Mouse (Mus musculus): ENCODE data around the gene Nrbf2.

The Nrbf2 gene

GRCm38 (mm10) chr10:67291087-67291486 lies 6.0 kb upstream of the Nrbf2 start:
- DNase-seq: no peak

DNA sequence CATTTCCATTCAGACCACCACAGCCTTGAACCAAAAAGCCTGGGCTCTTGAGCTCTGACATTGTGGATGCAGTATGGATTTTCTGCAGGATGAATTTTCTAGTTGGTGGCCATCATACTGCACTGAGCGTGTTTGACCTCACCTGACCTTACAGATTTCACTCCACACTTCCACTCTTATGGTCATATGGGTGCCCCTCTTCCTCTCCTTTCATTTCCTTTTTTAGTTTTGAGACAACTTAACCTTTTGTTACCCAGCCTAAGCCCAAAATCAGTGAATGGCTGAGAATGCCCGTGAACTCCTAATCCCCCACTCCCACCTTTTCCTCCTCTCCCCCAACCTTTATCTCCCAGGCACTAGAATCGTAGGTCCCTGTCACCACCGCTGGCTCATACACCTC lies 5.5 kb upstream of the Nrbf2 start:
- no peak for DNase-seq

- DNase-seq: peak; percentile 68
These were observed 2.8 kb upstream of the Nrbf2 start for GRCm38 (mm10) chr10:67287877-67288276.

DNA sequence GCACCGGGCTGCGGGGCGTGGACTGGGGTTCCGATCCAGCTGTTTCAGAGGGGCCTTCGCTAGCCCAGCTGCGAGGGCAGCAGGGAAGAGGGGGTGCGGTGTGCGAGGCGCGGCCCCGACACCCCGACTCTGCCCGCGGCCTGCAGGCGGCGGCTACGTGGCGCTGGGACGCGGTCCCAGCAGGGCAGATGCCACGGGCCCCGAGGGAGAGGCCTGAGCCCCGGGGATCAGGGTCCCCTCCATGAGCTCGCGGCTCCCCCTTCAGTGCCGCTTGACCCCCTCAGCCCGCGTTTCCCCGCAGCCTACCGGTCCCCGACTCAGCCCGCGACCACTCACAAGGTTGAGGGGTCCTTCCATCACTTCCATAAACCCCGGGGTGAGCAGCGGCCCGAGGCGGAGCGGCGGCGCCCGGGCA lies 337 bp downstream of the Nrbf2 start:
- no peak for DNase-seq

DNA sequence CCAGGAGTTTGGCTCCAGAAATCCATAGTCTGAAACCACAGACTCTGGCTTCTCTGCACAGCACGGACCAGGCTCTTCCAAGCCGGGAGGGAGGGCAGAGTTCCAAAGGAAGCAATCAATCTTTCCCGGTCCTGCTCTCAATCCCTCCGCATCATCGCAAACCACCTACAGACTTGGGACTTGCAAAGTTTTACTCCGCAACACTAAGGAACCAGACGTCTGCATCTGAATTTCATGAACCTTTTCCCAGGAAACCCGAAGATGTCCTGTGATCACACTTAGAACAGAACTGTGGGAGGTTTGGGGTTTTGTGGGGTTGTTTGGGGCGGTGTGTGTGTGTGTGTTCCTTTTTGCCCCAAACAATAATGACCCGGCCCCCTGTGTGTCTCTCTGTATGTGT lies 794 bp downstream of the Nrbf2 start:
- DNase-seq: no peak

- no peak for DNase-seq
These were observed 1.6 kb downstream of the Nrbf2 start for GRCm38 (mm10) chr10:67283516-67283915.

DNA sequence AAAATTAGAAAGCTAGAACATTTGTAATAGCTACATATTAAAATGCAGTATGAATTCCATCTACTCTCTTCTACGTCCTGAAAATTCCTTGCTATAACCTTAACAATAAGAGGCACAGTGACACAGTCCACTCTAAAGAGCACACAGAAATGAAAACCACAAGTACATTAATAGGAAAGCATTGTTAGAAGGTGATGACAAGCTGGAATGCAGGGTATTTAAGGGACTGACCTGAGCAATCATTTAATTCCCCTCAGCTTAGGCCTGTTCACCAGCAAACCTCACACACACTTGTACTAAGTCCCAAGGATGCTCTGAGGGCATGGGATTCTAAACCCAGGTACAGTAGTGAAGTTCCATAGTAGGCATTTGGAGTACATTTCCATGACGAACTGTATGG lies 2.6 kb downstream of the Nrbf2 start:
- no peak for DNase-seq

DNA sequence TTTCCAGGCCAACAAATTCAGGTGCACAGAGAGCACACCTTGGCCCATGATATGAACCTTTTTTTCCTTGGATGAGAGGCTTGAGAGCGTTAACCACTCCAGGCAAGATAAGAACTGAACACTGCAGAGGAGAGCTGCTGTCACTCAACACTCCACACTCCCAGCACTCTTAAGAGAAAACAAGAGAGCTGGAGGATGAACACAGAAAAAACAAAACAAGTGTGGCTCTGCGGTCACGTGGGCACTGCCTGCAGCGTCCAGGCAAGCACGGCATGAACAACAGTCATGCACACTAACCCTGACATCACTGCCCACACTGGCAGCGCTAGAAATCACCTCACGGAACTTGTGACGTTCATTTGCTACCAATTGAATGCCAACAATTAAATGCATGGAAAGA lies 3.3 kb downstream of the Nrbf2 start:
- DNase-seq: no peak

DNA sequence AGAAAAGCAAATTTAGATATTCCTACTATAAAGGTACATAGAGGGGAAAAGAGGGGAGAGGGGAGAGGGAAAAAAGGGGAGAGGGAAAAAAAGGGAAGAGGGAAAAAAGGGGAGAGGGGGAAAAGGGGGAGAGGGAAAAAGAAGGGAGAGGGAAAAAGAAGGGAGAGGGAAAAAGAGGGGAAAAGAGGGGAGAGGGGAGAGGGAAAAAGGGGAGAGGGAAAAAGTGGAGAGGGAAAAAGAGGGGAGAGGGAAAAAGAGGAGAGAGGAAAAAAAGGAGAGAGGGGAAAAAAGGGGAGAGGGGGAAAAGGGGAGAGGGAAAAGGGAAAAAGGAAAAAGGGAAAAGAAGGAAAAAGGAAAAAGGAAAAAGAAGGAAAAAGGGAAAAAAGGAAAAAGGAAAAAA lies 9.2 kb downstream of the Nrbf2 start:
- DNase-seq: no peak

- peak; percentile 43 for DNase-seq
These were observed 20.3 kb downstream of the Nrbf2 start for GRCm38 (mm10) chr10:67264852-67265251.

GRCm38 (mm10) chr10:67253115-67253514 lies 32.0 kb downstream of the Nrbf2 start:
- no peak for DNase-seq

GRCm38 (mm10) chr10:67252353-67252752 lies 32.8 kb downstream of the Nrbf2 start:
- DNase-seq: no peak

DNA sequence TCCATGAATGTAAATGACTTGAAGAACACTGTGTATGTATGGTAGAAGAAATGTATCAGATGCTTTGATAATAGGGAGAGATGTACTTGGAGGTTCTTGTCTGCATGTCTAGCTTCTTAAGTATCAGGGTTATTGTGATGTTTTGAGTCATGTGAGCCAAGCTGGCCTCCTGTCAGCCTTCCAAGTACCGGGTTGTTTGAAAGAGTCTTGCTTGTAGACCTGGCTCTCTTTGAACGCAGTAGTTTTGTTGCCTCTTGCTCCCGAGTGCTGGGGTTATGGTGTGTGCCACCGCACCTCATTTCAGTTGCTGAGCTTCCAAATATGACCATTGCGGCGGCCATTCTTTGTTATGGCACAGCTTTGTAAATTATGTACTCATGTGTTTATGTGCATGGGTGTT lies 34.3 kb downstream of the Nrbf2 start:
- no peak for DNase-seq

DNA sequence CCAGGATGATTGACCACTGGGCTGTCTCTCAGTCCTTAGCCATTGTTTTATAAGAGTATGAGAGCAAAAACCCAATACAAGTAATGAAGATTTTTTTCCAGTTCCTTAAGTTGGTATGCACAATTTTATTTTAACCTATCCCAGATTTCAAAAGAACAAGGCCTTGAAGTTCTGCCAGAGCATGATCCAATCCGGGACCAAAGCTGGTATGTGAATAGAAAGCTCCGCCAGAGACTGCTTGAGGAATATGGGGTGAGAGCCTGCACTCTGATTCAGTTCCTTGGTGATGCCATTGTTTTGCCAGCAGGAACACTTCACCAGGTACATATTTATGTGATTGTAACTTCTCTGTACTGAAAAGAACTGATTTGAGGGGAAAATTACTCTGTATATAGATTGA lies 35.6 kb downstream of the Nrbf2 start:
- peak; percentile 60 for DNase-seq

DNA sequence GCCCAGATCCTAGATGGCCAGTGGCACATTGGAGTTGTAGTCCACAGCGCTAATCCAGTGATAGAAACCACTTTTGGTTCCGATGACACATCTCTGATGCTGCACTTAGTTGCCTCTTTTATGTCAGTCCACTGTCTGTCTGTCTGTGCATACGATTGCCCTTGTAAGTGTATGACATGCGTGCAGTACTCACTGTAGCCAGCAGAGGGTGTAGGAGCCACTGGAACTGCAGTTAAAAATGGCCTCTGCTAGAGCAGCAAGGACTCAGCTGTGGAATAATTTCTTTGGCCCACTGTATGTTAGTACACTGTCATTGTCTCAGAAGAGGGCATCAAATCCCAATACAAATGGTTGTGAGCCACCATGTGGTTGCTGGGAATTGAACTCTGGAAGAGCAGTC lies 38.0 kb downstream of the Nrbf2 start:
- DNase-seq: no peak

DNA sequence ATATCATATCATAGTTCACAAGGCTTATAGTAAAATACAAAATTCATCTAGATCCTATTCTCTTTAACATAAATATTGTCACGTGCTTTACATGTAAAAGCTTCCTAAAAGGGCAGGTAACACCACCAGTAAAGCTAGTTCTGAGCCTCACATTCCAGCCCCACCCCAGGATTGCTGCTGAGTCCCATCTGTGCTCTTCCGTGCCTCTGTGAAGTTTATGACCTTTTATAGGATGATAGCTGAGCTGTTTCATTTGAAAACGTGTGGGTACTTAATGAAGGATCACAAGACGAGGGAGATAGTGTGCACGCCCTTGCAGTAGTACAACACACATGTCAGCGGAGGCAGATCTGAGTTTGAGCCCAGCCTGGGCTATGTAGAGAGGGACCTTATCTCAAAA lies 54.7 kb downstream of the Nrbf2 start:
- DNase-seq: no peak

DNA sequence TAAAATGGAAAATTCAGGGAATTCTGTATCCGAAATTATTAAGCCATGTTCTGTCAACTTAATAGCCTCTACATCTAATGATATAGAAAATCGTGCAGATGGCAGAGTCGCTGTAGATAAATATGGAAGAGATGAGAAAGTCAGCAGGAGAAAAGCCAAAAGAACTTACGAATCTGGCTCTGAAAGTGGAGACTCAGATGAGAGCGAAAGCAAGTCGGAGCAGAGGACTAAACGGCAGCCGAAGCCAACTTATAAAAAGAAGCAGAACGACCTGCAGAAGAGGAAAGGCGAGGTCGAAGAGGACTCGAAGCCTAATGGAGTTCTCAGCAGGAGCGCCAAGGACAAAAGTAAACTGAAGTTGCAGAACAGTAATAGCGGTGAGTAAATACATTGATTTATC lies 58.6 kb downstream of the Nrbf2 start:
- DNase-seq: no peak

GRCm38 (mm10) chr10:67226109-67226508 lies 59.0 kb downstream of the Nrbf2 start:
- DNase-seq: peak; percentile 46

- no peak for DNase-seq
These were observed 59.6 kb downstream of the Nrbf2 start for GRCm38 (mm10) chr10:67225528-67225927.

DNA sequence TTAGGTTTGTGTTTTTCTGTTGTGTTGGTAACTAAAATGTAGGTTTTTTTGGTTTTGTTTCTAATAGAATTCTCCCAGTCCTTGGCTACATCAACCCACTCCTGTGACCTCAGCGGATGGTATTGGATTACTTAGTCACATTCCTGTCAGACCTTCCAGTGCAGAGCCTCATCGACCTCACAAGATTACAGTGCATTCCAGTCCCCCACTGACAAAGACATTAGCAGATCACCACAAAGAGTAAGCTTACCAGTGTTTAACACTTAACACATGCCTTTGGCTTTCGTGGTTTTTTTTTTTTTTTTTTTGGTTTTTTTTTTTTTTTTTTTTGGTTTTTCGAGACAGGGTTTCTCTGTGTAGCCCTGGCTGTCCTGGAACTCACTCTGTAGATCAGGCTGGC lies 61.2 kb downstream of the Nrbf2 start:
- DNase-seq: no peak

DNA sequence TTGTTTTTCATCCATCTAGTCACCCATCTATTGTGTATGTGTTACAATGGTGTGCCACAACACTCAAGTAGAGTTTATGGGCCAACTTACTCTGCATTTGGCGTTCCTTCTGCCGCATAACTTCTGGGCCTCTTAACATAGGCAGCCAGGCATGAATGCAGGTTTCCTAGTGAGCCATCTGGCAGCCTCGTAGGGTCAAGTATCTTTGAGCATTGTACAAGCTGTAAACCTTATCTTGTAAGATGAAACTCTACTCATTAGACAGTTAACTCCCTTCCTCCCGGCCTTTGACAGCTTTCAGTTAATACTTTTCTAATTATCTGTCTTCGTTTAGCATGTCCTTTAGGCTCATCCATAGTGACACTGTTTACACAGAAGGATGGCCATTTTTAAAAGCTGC lies 63.8 kb downstream of the Nrbf2 start:
- no peak for DNase-seq

DNA sequence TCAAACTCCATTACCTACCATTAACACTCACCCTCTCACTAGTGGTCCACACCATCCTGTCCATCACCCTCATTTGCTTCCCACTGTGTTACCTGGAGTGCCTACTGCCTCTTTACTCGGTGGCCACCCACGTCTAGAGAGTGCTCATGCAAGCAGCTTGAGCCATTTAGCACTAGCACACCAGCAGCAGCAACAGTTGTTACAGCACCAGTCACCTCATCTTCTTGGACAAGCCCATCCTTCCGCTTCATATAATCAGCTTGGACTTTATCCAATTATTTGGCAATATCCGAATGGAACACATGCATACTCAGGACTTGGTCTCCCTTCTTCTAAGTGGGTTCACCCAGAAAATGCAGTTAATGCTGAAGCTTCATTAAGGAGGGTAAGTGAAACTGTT lies 64.9 kb downstream of the Nrbf2 start:
- DNase-seq: no peak

GRCm38 (mm10) chr10:67218873-67219565 lies 66.1 kb downstream of the Nrbf2 start:
- no peak for DNase-seq

DNA sequence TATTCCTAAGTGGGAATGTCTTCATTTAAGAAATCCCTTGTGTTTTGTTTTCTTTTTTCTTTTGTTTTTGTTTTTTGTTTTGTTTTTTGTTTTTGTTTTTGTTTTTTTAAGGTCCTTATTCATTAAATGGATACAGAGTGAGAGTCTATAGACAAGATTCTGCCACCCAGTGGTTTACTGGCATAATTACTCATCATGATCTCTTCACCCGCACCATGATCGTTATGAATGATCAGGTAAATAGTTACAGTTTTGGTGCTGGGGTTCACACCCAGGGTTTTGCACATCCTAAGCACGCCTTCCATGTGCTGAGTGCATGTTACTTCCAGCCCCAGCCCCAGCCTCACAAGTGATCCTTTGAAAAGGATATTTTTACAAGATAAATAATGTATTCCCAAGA lies 68.2 kb downstream of the Nrbf2 start:
- no peak for DNase-seq
